In the genomic region with DNA sequence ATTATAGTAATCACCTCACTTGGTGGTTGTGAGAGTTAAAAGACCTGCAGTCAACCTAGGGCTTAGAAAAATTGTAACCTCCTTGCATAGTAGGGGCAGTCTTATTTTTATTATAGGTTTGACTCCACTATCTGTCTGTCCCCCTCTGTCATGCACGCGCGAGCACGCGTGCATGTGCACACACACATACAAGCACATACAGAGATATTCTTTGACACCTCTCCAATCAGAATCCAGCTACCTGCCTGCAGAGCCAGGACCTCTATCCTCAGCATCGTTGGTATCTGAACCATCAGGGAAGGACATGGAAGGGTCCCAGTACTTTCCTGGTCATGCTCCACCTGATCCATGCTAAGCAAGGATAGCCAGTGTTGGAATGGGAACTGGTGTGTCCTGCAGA, we compare ENCODE assay signal across 10 mouse cellular contexts. TPM values are rescaled to one million over a fixed set of nuclear protein-coding genes. Genes with fewer than 3 reads are reported as not detected.
DNase-seq lines count a peak whose midpoint lies in the region; ATAC-seq lines count a peak whose summit lies in the region.
"Had no signal": no experiment of that assay in that cellular context is flagged by ENCODE, and none has a peak within 500 bp of the region (broad histone marks: within the 10 kb centered on the region; RNA-seq: fewer than 3 reads in every experiment).

No protein-coding gene starts in this region.

- no peak for ATAC-seq in heart, embryonic 15.5 days (replicated peaks; ENCODE audit: insufficient number of reproducible peaks, insufficient read depth, low FRiP score, low read depth)
- ATAC-seq in megakaryocyte, adult 5-6 weeks (ENCODE audit: poor library complexity, severe bottlenecking) = no peak
- ATAC-seq in intestine, embryonic 15.5 days = no peak
- ATAC-seq in stomach, embryonic 15.5 days (ENCODE audit: insufficient read depth, low FRiP score, low read depth) = no peak

- H3K4me2 ChIP-seq in heart, embryonic 15.5 days = peak overlapping the region; percentile 90
- H3K4me2 ChIP-seq in intestine, embryonic 15.5 days (replicated peaks) = peak overlapping the region; percentile 92
- H3K4me2 ChIP-seq in stomach, embryonic 15.5 days = peak overlapping the region; percentile 91

- intact Hi-C loops in heart, postnatal 25 days (cut with DNase I) = loop anchor here (2.0 kb wide), 1 partner anchor 52 kb away; no protein-coding TSS in a partner anchor

- no peak overlapping the region for H3K27ac ChIP-seq in heart, embryonic 15.5 days
- H3K27ac ChIP-seq in intestine, embryonic 15.5 days = no peak overlapping the region
- H3K27ac ChIP-seq in stomach, embryonic 15.5 days = no peak overlapping the region

- H3K9me3 ChIP-seq in heart, embryonic 15.5 days (replicated peaks) = no peaks in the 10 kb centered on the region
- no peaks in the 10 kb centered on the region for H3K9me3 ChIP-seq in megakaryocyte, embryonic 14.5 days
- no peaks in the 10 kb centered on the region for H3K9me3 ChIP-seq in intestine, embryonic 15.5 days
- H3K9me3 ChIP-seq in stomach, embryonic 15.5 days = no peaks in the 10 kb centered on the region

- DNase-seq in heart, postnatal 25 days (ENCODE audit: low spot score) = no peak
- DNase-seq in frontal cortex, postnatal 25 days (ENCODE audit: low spot score in 2 of 2) = no peak
- no peak for DNase-seq in cerebellum, adult 11-12 months

- H3K9ac ChIP-seq in heart, embryonic 15.5 days = no peak overlapping the region
- H3K9ac ChIP-seq in intestine, embryonic 15.5 days = no peak overlapping the region
- no peak overlapping the region for H3K9ac ChIP-seq in stomach, embryonic 15.5 days

- H3K27me3 ChIP-seq in heart, embryonic 15.5 days = peaks cover 14% of the 10 kb centered on the region; the same call in 1 of the 2 replicates
- H3K27me3 ChIP-seq in megakaryocyte, embryonic 14.5 days (replicated peaks) = peaks cover 38% of the 10 kb centered on the region
- no peaks in the 10 kb centered on the region for H3K27me3 ChIP-seq in intestine, embryonic 15.5 days (replicated peaks)
- H3K27me3 ChIP-seq in stomach, embryonic 15.5 days (replicated peaks) = no peaks in the 10 kb centered on the region

- 91% methylated on average over 6 of the region's 6 CpGs for WGBS in heart, embryonic 15.5 days
- WGBS in intestine, embryonic 15.5 days = 90% methylated on average over 6 of the region's 6 CpGs
- WGBS in stomach, embryonic 15.5 days = 92% methylated on average over 6 of the region's 6 CpGs

- no peaks in the 10 kb centered on the region for H3K36me3 ChIP-seq in heart, embryonic 15.5 days
- peaks cover 60% of the 10 kb centered on the region for H3K36me3 ChIP-seq in megakaryocyte, embryonic 14.5 days (replicated peaks; ENCODE audit: low read length)
- H3K36me3 ChIP-seq in intestine, embryonic 15.5 days = no peaks in the 10 kb centered on the region
- no peaks in the 10 kb centered on the region for H3K36me3 ChIP-seq in stomach, embryonic 15.5 days

- peaks cover 46% of the 10 kb centered on the region for H3K4me1 ChIP-seq in heart, embryonic 15.5 days (replicated peaks)
- peaks cover 97% of the 10 kb centered on the region for H3K4me1 ChIP-seq in megakaryocyte, embryonic 14.5 days
- H3K4me1 ChIP-seq in intestine, embryonic 15.5 days (replicated peaks) = peaks cover 39% of the 10 kb centered on the region
- H3K4me1 ChIP-seq in stomach, embryonic 15.5 days = peaks cover 22% of the 10 kb centered on the region; the same call in 1 of the 2 replicates

- H3K4me3 ChIP-seq in heart, embryonic 15.5 days = peak overlapping the region; percentile 65
- peak overlapping the region; percentile 95 for H3K4me3 ChIP-seq in megakaryocyte, embryonic 14.5 days (replicated peaks)
- H3K4me3 ChIP-seq in intestine, embryonic 15.5 days (replicated peaks) = peak overlapping the region; percentile 58
- H3K4me3 ChIP-seq in stomach, embryonic 15.5 days (replicated peaks) = peak overlapping the region; percentile 55

RNA-seq across cellular contexts. Expression of a gene that starts 1.8 kb away (rescaled TPM):
- 7.3 and 9.1 TPM in 2 replicates for polyA plus RNA-seq in heart, embryonic 15.5 days (2015; fragmentation: Nextera tagmentation; extraction: Ambion mirVana)
- 10 to 100 TPM; 10.7 to 11.4 TPM for total RNA-seq in heart, postnatal 25 days (2021)
- 28.6 and 53.0 TPM in 2 replicates for polyA plus RNA-seq in megakaryocyte, embryonic 14.5 days (2012; ENCODE audit: insufficient read depth, low replicate concordance)
- not detected in 2 replicates for total RNA-seq in megakaryocyte, adult 5-6 weeks (2015)
- total RNA-seq in megakaryocyte, adult 5-6 weeks (2017) = not detected in 2 replicates
- polyA plus RNA-seq in intestine, embryonic 15.5 days (2015; fragmentation: Nextera tagmentation; extraction: Ambion mirVana) = 12.4 and 12.5 TPM in 2 replicates
- 9.8 TPM in 2 replicates for polyA plus RNA-seq in stomach, embryonic 15.5 days (2015; fragmentation: Nextera tagmentation; extraction: Ambion mirVana)

RNA-seq across cellular contexts. Expression of a gene that starts 50.7 kb away (rescaled TPM):
- polyA plus RNA-seq in heart, embryonic 15.5 days (2015; fragmentation: Nextera tagmentation; extraction: Ambion mirVana) = not detected in 2 replicates
- total RNA-seq in heart, postnatal 25 days (2021) = under 1 TPM in 1 of 2 experiments, not detected in 1; 0.08 TPM
- polyA plus RNA-seq in megakaryocyte, embryonic 14.5 days (2012; ENCODE audit: insufficient read depth, low replicate concordance) = not detected in 2 replicates
- not detected in 2 replicates for total RNA-seq in megakaryocyte, adult 5-6 weeks (2015)
- total RNA-seq in megakaryocyte, adult 5-6 weeks (2017) = not detected in 2 replicates
- polyA plus RNA-seq in intestine, embryonic 15.5 days (2015; fragmentation: Nextera tagmentation; extraction: Ambion mirVana) = 0.68 and 1.2 TPM in 2 replicates
- 0.09 TPM in 1 of 2 replicates, not detected in the other for polyA plus RNA-seq in stomach, embryonic 15.5 days (2015; fragmentation: Nextera tagmentation; extraction: Ambion mirVana)
- polyA plus RNA-seq: inflammation-experienced regulatory T-cells, adult 6 months; limb, embryonic 11.5 days had no signal
